Mouse (Mus musculus) cortical plate, adult 2 months (tissue): ENCODE results near the gene St6galnac5.

Experiments used
- CTCF ChIP-seq: fragments of 200-500 bp; IDR thresholded peaks from 2 replicates; pipeline ENCODE4 v1.5.1; 2011; ENCODE audit warnings: mild to moderate bottlenecking, control low read depth, low read length; ENCODE audit not compliant: insufficient read depth; ENCODE audit errors: extremely low read depth
- POLR2A ChIP-seq: fragments of 200-500 bp; IDR thresholded peaks from 2 replicates; pipeline ENCODE4 v1.6.1; 2011; ENCODE audit warnings: mild to moderate bottlenecking, low read length, control low read depth; ENCODE audit not compliant: insufficient read depth; ENCODE audit errors: extremely low read depth

- TF ChIP-seq CTCF: no peak
- TF ChIP-seq POLR2A: no peak
These were observed 68.9 kb downstream of the St6galnac5 start for GRCm38 (mm10) chr3:152913150-152913549.
